Mouse (Mus musculus) lung, embryonic 15.5 days (tissue): ENCODE measurements at regions not wholly inside any gene's neighbourhood (a gene's known extent, or its start where the extent isn't known, plus 50 kb on each side); places are given as distances from the start of the nearest gene placed in this dataset.
A peak's percentile ranks its signal among the peaks of the same experiment; 100 is the strongest.

ENCODE experiments used
- ATAC-seq: fragments of 200-750 bp; cut with Nextera tagmentation; 2 replicates; pipeline ENCODE4 v1.8.0; 2017; ENCODE audit warnings: moderate number of reproducible peaks, borderline replicate concordance; ENCODE audit not compliant: low FRiP score, low TSS enrichment; ENCODE audit errors: extremely low read depth
- H3K27ac ChIP-seq: fragments of 300-500 bp; sonication (generic); 2 replicates; pipeline ENCODE4 v1.5.1; 2015; ENCODE audit warnings: moderate library complexity, mild to moderate bottlenecking, inconsistent platforms
- H3K27me3 ChIP-seq: fragments of 300-500 bp; sonication (generic); 2 replicates; pipeline ENCODE4 v1.6.1; 2015; ENCODE audit warnings: inconsistent platforms
- H3K36me3 ChIP-seq: fragments of 300-500 bp; sonication (generic); 2 replicates; pipeline ENCODE4 v1.6.1; 2015; ENCODE audit warnings: inconsistent platforms
- H3K4me1 ChIP-seq: fragments of 300-500 bp; sonication (generic); 2 replicates; pipeline ENCODE4 v1.6.1; 2015; ENCODE audit warnings: inconsistent platforms
- H3K4me2 ChIP-seq: fragments of 300-500 bp; sonication (generic); 2 replicates; pipeline ENCODE4 v1.6.1; 2015; ENCODE audit warnings: inconsistent platforms, mild to moderate bottlenecking, moderate library complexity
- H3K4me3 ChIP-seq: fragments of 300-500 bp; sonication (generic); 2 replicates; pipeline ENCODE4 v1.5.1; 2015; ENCODE audit warnings: mild to moderate bottlenecking, inconsistent platforms
- H3K9ac ChIP-seq: fragments of 300-500 bp; sonication (generic); 2 replicates; pipeline ENCODE4 v1.6.1; 2015; ENCODE audit warnings: inconsistent platforms
- H3K9me3 ChIP-seq: fragments of 300-500 bp; sonication (generic); 2 replicates; pipeline ENCODE4 v1.6.1; 2016; ENCODE audit warnings: inconsistent platforms
- WGBS: fragments of 180-500 bp; shearing (Covaris S2); methylation state at CpG from one replicate; pipeline ENCODE4 v1.1.7; 2015; 5-methylcytosine and 5-hydroxymethylcytosine counted together

GRCm38 (mm10) chr4:26965831-26966230, 619.1 kb upstream of the Manea start:
- no peaks in the 10 kb centered on the region for H3K36me3 ChIP-seq
- H3K4me1 ChIP-seq: no peaks in the 10 kb centered on the region
- 76% methylated on average over 2 of the region's 2 CpGs for WGBS
- H3K27me3 ChIP-seq: no peaks in the 10 kb centered on the region
- H3K9me3 ChIP-seq: no peaks in the 10 kb centered on the region
- H3K4me3 ChIP-seq: no peak overlapping the region
- H3K27ac ChIP-seq: no peak overlapping the region
- ATAC-seq: no peak
- no peak overlapping the region for H3K9ac ChIP-seq
- H3K4me2 ChIP-seq: no peak overlapping the region

GRCm38 (mm10) chr4:26964850-26965249, 618.2 kb upstream of the Manea start:
- ATAC-seq: no peak
- no peaks in the 10 kb centered on the region for H3K36me3 ChIP-seq
- H3K27me3 ChIP-seq: no peaks in the 10 kb centered on the region
- no peak overlapping the region for H3K4me2 ChIP-seq
- WGBS: 67% methylated on average over 2 of the region's 2 CpGs
- no peak overlapping the region for H3K27ac ChIP-seq
- no peak overlapping the region for H3K4me3 ChIP-seq
- no peaks in the 10 kb centered on the region for H3K4me1 ChIP-seq
- no peak overlapping the region for H3K9ac ChIP-seq
- no peaks in the 10 kb centered on the region for H3K9me3 ChIP-seq

GRCm38 (mm10) chr4:26944617-26945016, 597.9 kb upstream of the Manea start:
- WGBS: 84% methylated on average over 2 of the region's 2 CpGs
- Histone ChIP-seq H3K36me3 (no peaks in the 10 kb centered on the region), H3K4me3 (no peak overlapping the region)

GRCm38 (mm10) chr4:26933988-26934798, 587.5 kb upstream of the Manea start:
- 40% methylated on average over 10 of the region's 10 CpGs for WGBS
- H3K27me3 ChIP-seq: no peaks in the 10 kb centered on the region
- H3K4me2 ChIP-seq: no peak overlapping the region; the same call in 1 of the 2 replicates
- H3K9ac ChIP-seq: no peak overlapping the region
- no peak overlapping the region for H3K27ac ChIP-seq
- H3K9me3 ChIP-seq: no peaks in the 10 kb centered on the region
- ATAC-seq: peak; percentile 78; the same call in 1 of the 2 replicates
- H3K4me3 ChIP-seq: no peak overlapping the region
- no peaks in the 10 kb centered on the region for H3K36me3 ChIP-seq
- H3K4me1 ChIP-seq: no peaks in the 10 kb centered on the region

More at GRCm38 (mm10) chr4:26944617-26945016, 597.9 kb upstream of the Manea start:
- Histone ChIP-seq H3K9me3 (no peaks in the 10 kb centered on the region), H3K4me1 (no peaks in the 10 kb centered on the region), H3K27me3 (no peaks in the 10 kb centered on the region), H3K4me2 (no peak overlapping the region), H3K9ac (no peak overlapping the region), H3K27ac (no peak overlapping the region)
- no peak for ATAC-seq

- no peak; the same call in 1 of the 2 replicates for ATAC-seq
- no peaks in the 10 kb centered on the region for H3K9me3 ChIP-seq
- no peak overlapping the region for H3K4me3 ChIP-seq
- H3K9ac ChIP-seq: no peak overlapping the region
- H3K4me1 ChIP-seq: no peaks in the 10 kb centered on the region
- H3K4me2 ChIP-seq: no peak overlapping the region
- H3K27ac ChIP-seq: no peak overlapping the region
- WGBS: 70% methylated on average over 6 of the region's 6 CpGs
- H3K27me3 ChIP-seq: no peaks in the 10 kb centered on the region
- H3K36me3 ChIP-seq: no peaks in the 10 kb centered on the region
Observed at GRCm38 (mm10) chr4:26929879-26930481, 583.3 kb upstream of the Manea start.

GRCm38 (mm10) chr4:26926060-26926459, 579.4 kb upstream of the Manea start:
- no peaks in the 10 kb centered on the region for H3K36me3 ChIP-seq
- H3K27ac ChIP-seq: no peak overlapping the region
- no peak for ATAC-seq
- H3K4me1 ChIP-seq: no peaks in the 10 kb centered on the region
- H3K9ac ChIP-seq: no peak overlapping the region
- H3K9me3 ChIP-seq: no peaks in the 10 kb centered on the region
- H3K4me2 ChIP-seq: no peak overlapping the region
- no peak overlapping the region for H3K4me3 ChIP-seq
- 83% methylated on average over 3 of the region's 3 CpGs for WGBS
- H3K27me3 ChIP-seq: no peaks in the 10 kb centered on the region

GRCm38 (mm10) chr4:26888514-26888913, 541.8 kb upstream of the Manea start:
- H3K4me2 ChIP-seq: no peak overlapping the region
- no peaks in the 10 kb centered on the region for H3K4me1 ChIP-seq
- no peaks in the 10 kb centered on the region for H3K27me3 ChIP-seq
- H3K9ac ChIP-seq: no peak overlapping the region
- H3K36me3 ChIP-seq: no peaks in the 10 kb centered on the region
- ATAC-seq: peak; percentile 57; the same call in 1 of the 2 replicates
- H3K4me3 ChIP-seq: no peak overlapping the region
- H3K9me3 ChIP-seq: no peaks in the 10 kb centered on the region
- no peak overlapping the region for H3K27ac ChIP-seq
- WGBS: 40% methylated on average over 2 of the region's 2 CpGs

GRCm38 (mm10) chr4:26879022-26879421, 532.3 kb upstream of the Manea start:
- Histone ChIP-seq H3K27ac (no peak overlapping the region), H3K27me3 (no peaks in the 10 kb centered on the region), H3K9ac (no peak overlapping the region), H3K36me3 (no peaks in the 10 kb centered on the region), H3K4me2 (no peak overlapping the region), H3K9me3 (no peaks in the 10 kb centered on the region), H3K4me3 (no peak overlapping the region), H3K4me1 (no peaks in the 10 kb centered on the region)
- 36% methylated on average over 3 of the region's 3 CpGs for WGBS
- ATAC-seq: no peak

GRCm38 (mm10) chr4:26841761-26842160, 495.1 kb upstream of the Manea start:
- no peaks in the 10 kb centered on the region for H3K27me3 ChIP-seq
- H3K4me3 ChIP-seq: no peak overlapping the region
- H3K36me3 ChIP-seq: no peaks in the 10 kb centered on the region
- no peak overlapping the region for H3K9ac ChIP-seq
- ATAC-seq: no peak
- H3K4me1 ChIP-seq: no peaks in the 10 kb centered on the region
- no peak overlapping the region for H3K27ac ChIP-seq
- WGBS: 74% methylated on average over 1 of the region's 1 CpGs
- no peak overlapping the region for H3K4me2 ChIP-seq
- H3K9me3 ChIP-seq: no peaks in the 10 kb centered on the region

- no peaks in the 10 kb centered on the region for H3K9me3 ChIP-seq
- no peaks in the 10 kb centered on the region for H3K36me3 ChIP-seq
- WGBS: 41% methylated on average over 3 of the region's 3 CpGs
- no peak overlapping the region for H3K27ac ChIP-seq
- H3K9ac ChIP-seq: no peak overlapping the region
- H3K4me1 ChIP-seq: no peaks in the 10 kb centered on the region
- H3K4me2 ChIP-seq: no peak overlapping the region
- no peak overlapping the region for H3K4me3 ChIP-seq
- no peaks in the 10 kb centered on the region for H3K27me3 ChIP-seq
- peak; percentile 94; the same call in 1 of the 2 replicates for ATAC-seq
Observed at GRCm38 (mm10) chr4:26800831-26801230, 454.1 kb upstream of the Manea start.

- H3K27ac ChIP-seq: no peak overlapping the region
- no peak overlapping the region for H3K4me3 ChIP-seq
- no peaks in the 10 kb centered on the region for H3K9me3 ChIP-seq
- H3K36me3 ChIP-seq: no peaks in the 10 kb centered on the region
- H3K4me1 ChIP-seq: no peaks in the 10 kb centered on the region
- no peak for ATAC-seq
- H3K4me2 ChIP-seq: no peak overlapping the region
- H3K9ac ChIP-seq: no peak overlapping the region
- WGBS: 89% methylated on average over 1 of the region's 1 CpGs
- no peaks in the 10 kb centered on the region for H3K27me3 ChIP-seq
Observed at GRCm38 (mm10) chr4:26793181-26793824, 446.6 kb upstream of the Manea start.

GRCm38 (mm10) chr4:26767896-26768295, 421.2 kb upstream of the Manea start:
- ATAC-seq: no peak
- Histone ChIP-seq H3K4me1 (no peaks in the 10 kb centered on the region), H3K27me3 (no peaks in the 10 kb centered on the region), H3K4me3 (no peak overlapping the region), H3K9ac (no peak overlapping the region), H3K27ac (no peak overlapping the region), H3K36me3 (no peaks in the 10 kb centered on the region), H3K4me2 (no peak overlapping the region), H3K9me3 (no peaks in the 10 kb centered on the region)
- 79% methylated on average over 2 of the region's 2 CpGs for WGBS
